Mouse (Mus musculus) spleen, postnatal 36 days (tissue): ENCODE results near the gene Zfp146.
A peak's percentile ranks its signal among the peaks of the same experiment; 100 is the strongest.
"Not testable (repeated sequence)": the region's sequence is repeated elsewhere in the genome, so short reads cannot be mapped to it uniquely, and the experiment has no call there.

Experiments used
- DNase-seq, 2 experiments: peaks; one replicate each; pipeline ENCODE4 v3.0.0; 2022; ENCODE audit warnings: low spot score in 2 of 2, mixed read lengths in 1 of 2

The Zfp146 gene

DNA sequence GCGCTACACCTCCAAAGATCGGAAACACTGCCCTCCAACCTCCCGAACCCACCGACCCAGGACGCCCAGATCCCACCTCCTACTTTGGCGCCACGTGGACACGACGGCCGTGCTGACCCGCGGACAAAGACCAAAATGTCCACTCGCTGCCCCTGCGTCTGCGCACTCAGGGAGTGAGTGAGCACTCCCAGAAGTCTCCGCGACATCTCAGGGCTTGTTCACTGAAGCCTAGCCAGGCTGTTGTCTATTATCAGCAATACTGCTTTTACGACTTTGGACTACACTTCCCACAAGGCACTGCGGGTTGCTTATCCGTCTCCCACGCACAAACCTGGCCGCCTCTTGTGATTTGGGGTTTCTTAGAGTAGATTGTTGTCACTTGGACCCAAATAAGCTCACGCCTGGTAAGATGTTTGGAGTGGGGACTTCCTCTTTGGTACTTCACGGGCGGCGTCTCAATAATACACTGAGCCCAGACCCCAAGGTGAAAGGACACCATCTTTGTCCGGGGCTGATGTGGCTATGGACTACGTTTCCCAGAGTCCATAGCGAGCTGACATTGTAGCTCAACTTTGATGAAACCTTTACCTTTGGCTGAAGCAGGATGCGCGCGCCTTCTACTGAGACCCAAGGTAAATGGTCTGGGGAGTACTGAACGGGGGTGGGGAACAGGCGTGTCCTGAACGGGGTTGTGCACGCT is at the start of gene Zfp146:
Gene Zfp146, minus strand, starts transcription at position 168 of the 700 bp plus-strand sequence.
- DNase-seq = peak; percentile 92 to 94

DNA sequence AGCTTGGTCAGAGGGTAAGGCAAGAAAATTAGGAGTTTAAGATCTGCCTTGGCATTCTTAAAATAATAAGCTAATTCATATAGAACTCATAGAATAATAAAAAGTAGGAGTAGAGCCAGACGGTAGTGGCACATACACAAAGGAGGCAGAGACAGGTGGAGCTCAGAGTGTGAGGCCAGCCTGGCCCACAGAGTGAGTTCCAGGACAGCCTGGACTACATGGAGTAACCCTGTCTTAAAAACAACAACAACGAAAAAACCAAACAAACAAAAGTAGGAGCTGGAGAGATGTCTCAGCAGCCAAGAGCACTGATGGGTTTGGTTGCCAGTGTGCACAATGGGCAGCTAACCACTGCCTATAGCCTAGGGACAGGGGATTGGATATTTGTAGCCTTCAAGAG is 47.7 kb upstream of the Zfp146 start:
- DNase-seq = no peak

DNA sequence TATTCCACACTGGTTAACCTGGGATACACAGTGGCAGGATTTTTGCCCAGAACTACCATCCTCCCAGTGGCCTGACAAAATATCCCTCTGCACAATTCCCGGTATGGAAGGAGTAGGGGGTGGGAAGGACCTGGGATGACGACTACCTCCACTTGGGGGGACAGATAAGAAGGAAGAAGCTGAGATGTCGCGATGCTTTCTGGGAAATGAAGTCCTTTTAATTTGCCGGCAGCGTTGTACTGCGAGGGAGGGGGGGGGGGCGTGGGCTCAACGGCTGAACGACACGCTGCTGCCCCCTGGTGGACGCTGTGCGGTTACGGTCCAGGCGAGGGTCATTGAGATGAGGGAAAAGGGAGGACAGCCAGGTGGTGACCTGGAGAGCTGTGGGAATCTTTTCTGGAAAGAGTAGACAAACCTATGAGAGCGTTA is 47.2 kb upstream of the Zfp146 start:
- DNase-seq = peak; percentile 65 to 72

DNA sequence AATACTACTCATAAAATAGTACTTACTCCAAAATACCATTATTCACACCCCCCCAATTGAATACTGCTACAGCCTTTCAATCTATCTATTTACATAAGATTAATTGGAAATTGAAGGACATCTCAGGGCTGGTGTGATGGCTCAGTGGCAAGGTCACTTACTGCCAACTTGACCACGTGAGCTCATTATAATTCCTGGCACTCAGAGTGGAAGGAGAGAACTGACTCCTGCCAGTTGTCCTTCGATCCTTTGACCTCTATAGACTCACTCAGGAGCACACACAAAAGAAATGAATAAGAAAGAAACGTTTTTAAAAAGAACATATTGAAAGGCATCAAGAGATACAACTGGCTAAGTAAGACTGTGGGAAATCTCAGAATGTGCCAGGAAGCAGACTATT is 46.3 kb upstream of the Zfp146 start:
- no peak for DNase-seq

DNA sequence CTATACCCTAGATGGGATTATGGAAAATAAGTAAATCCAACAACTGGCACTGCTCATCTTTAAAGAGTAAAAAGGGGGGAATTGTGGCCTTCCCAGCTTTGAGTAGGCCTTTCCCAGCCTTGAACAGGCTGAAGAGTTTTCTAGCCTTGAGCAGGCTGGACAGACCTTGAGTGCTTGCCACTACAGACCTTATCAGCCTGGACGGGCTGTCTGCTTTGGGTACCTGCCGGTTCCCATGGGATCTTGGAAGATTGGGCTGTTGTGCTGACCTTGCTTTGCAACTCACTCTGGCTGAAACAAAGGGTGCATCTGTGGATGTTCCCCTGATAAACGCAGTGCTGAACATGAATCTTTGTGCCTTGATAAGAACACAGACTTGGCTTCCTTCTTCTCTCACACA is 44.3 kb upstream of the Zfp146 start:
- no peak for DNase-seq

DNA sequence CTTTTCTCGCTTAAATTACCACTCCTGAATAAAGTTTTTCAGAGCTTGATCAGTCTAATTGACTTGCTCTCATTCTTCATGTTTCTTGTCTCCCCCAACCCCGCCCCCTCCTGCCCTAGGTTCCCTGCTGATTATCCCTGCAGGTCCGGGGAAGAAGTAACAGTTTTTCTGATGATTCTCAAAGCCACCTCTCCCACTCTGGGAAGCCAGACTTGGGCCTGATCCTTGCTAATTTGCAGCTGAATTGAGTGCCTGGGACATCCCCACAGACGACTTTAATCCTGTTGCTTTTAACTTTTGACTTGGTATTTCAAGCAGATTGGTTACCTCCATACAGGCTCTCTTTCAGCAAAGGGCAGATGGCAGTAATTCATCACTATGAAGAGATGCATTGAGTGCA is 41.5 kb upstream of the Zfp146 start:
- DNase-seq = no peak

DNA sequence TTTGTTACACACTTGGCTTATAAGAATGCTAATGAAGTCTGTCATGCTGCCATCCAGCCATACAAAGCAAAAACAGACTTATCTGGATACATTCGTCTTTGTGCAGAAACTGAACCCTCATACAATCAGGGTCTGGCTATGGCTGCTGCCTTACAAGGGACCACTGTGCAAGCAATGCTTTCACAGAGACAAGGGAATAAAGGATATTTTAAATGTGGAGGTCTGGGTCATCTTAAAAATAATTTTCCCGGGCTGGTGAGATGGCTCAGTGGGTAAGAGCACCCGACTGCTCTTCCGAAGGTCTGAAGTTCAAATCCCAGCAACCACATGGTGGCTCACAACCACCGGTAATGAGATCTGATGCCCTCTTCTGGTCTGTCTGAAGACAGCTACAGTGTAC is 36.8 kb upstream of the Zfp146 start:
- not testable (repeated sequence) for DNase-seq

DNA sequence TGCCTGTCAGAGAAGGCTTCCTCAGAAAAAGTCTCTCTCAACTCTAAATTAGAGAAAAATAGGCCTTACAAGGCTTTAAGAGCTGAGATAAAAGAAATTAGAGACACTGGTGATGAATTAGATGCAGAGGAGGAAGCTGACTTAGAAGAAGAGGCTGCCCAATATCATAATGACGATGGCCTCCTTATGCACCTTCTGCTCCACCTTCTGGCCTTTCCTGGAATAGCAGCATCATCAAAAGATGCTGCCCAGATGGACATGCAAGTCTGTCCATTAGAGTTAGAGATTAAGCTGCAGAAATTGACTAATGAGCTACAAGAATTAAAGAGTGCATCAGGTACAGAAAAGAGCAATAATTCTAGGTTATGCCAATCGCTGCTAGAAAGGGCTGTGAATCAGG is 35.8 kb upstream of the Zfp146 start:
- DNase-seq = peak; percentile 41 to 62

DNA sequence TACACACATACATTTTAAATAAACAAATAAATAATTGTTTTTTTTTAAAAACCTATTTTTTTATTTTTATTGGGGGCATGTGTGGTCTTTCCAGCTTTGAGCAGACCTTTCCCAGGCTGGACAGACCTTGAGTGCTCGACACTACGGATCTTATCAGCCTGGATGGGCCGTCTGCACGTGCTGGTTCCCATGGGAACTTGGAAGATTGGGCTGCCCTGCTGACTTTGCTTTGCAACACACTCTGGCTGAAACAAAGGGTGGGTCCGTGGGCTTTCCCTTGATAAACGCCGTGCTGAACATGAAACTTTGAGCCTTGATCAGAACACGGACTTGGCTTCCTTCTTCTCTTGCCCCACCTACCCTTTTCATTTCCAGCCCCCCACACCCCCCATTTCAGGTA is 34.8 kb upstream of the Zfp146 start:
- no peak for DNase-seq

DNA sequence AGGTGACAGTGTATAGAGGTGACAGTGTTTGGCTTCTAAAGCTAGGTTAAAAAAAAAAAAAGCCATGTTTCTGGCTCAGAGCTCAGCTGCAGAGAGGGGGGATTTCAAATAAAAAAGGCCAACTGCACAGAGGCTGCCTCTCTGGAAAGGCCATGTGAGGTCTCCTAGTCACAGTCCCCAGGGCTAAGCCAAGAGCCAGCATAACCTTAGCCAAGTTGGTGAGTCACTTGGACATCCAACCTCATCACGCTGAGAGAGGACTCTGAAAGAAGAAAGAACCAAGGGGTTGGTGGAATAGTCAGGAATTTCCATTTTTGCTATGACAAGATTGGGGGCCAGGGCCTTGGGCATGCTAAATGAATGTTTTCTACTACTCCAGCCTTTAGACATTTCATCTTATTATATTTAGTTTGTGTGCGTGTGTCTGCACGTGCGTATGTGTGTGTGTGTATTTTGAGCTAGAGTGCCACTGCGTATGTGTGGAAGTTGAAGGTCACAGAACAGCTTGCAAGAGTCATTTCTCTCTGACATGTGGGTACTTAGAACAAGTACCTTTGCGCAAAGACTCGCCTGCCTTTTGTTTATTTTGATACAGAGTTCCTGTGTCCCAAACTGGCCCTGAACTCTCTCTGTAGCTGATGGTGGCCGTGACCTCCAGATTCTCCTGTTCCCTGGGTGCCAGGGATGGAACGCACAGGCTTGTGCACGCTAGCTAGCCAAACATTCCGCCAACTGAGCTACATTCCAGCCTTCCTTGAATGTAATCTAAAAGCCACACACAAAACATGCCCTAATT is 33.5 kb upstream of the Zfp146 start:
- DNase-seq = no peak

DNA sequence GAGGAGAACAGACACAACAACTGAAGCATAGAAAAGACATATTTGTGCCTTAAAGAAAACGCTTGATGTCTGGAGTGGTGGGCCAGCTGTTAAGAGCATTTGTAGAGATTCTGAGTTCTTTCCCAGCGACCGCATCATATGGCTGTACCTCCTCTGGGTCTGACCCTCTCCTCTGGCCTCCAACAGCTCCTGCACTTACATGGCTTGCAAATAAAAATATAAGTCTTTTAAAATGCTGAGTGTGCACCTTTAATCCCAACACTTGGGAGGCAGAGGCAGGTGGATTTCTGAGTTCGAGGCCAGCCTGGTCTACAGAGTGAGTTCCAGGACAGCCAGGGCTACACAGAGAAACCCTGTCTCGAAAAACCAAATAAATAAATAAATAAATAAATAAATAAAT is 31.1 kb upstream of the Zfp146 start:
- DNase-seq = not testable (repeated sequence)

DNA sequence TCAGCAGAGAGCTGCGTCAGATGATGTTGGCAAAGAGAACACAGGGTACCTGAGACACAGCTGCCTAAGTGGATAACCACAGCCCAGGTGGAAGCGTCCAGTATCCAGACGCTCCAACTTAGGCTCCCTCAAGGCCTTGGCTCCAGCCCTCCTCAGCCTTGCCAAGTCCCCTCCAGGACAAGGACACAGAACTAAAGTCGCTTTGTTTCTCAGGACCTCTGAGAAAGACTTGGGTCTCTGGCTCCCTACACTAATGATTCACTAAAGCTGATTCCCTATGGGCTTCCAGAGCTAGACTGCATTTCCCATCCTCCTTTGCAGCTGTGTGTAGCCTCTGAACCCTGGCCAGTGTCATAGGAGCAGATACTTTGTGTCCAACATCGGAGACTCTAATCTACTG is 30.6 kb upstream of the Zfp146 start:
- no peak for DNase-seq

DNA sequence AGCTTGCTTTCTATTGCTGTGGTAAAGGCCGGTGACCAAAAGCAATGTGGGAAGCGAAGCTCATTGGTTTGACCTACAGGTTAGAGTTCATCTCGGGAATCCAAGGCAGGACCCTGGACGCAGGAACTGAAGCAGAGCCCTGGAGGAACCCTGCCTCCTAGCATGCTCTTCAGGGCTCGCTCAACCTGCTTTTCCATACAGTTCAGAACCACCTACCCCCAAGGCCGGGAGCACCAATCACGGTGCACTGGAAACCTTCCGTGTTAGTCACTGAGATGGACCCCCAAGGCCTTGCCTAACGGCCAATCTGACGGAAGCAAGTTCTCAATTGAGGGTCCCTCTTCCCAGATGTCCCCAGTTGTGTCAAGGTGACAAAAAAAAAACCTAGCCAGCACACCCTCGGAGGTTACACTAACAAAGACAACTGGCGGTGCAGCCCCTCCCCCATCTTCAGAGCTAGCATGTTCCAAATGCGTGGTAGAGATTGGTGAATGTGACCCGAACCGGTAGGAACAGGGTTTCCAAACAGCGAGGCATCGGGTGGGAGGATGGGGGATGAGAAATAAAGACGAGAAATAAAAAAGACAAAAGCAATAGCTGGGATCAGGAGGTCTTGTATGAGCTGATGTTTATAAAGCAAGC is 30.1 kb upstream of the Zfp146 start:
- no peak for DNase-seq

DNA sequence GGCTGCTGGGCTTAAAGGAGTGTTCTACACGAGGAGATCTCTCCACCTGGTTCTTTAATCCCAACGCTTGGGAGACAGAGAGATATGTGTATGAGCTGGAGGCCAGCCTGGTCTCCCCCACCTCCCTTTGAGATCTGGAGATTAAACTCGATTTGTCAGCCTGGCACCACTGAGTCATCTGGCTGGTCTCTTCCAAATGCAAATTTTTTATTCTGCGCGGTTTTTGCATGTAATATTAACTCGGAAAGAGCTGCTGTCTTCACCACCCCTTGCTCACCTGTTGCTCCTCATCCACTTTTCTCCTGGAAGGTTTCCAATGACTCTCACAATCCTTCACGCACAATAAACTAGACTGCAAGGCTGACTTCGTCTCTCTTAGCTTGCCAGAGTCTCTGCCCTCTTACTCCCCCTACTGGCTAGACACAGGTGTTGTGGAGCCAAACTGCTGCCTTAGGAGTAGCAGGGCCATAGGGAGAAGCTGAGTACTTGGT is 29.0 kb upstream of the Zfp146 start, which contains the start of gene Capns1:
Gene Capns1, minus strand, starts transcription at position 331 of the 491 bp plus-strand sequence.
- DNase-seq = peak; percentile 61 to 64

DNA sequence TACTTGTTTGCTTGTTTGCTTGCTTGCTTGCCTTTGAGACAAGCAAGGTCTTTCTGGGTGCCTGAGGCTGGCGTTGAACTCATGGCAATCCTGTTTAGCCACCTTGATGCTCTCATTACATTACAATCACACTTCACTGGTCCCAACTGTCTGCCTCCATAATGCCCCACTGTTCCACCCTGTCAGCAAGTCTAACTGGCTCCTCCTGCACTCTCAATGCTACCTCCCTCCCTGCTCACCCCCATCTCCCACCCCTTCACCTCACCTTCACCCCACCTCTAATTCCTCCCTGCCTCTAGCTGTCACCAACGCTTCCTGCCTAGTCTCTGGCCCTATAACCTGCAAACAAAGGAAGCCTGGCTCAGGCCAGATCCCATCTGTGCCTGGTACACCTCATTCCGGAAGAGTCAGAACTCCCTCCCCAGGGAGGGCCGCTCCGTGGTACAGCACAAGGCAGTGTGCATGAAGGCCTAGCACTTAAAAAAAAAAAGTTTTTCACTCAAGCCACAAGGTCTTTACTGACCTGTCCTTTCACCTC is 28.1 kb upstream of the Zfp146 start:
- no peak for DNase-seq

DNA sequence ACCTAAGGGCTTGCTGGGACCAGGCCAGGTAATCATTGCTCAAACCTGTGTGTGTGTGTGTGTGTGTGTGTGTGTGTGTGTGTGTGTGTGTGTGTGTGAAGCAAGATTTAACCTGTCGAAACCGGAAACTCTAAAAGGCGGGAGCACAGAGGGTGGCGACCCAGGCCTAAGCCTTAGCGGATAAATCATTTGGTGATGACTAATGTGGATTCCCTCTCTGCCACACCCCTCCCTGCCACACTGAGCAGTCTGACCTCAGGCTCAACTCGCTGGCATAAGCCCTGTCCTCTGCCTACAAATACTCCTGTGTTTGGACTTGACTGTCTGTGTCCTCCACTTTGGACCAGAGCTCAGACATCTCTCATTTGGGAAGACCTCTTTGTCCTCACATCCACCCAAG is 26.6 kb upstream of the Zfp146 start:
- DNase-seq = no peak

DNA sequence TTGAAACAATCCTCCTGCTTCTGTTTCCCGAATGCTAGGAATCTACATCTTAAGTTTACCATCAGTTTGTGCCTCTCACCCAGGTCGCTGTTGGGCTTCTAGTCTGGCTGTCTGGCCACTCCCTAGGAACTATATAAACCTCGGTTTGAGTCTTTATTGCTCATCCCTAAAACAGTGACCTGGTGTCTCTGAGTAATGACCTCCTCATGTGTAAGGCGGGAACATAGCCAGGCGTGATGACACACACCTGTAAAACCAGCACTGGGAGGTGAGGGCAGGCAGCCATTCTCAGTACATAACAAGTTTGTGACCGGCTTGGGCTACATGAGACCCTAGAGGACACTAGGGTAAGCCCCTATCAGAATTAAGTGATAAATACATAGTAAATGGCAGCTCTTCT is 25.9 kb upstream of the Zfp146 start:
- no peak for DNase-seq

DNA sequence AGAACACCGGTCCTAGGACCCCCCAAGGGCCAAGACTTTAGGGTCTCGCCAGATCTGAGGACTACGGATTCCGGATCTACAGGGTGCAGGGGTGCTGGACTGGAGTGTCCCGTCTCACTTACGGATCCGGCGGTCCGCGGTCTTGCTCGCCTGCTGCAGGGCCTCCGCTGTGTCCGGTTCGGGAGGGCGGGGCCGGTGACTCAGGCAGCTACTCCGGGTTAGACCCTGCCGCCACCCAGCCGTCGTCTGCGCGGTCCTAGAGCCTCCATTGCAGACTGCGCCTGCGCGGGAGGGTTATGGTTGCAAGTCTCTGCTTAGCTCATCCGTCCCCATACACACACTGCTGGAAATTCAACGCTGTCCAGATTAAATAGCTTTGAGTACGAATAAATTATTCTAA is 25.3 kb upstream of the Zfp146 start:
- peak; percentile 96 for DNase-seq

DNA sequence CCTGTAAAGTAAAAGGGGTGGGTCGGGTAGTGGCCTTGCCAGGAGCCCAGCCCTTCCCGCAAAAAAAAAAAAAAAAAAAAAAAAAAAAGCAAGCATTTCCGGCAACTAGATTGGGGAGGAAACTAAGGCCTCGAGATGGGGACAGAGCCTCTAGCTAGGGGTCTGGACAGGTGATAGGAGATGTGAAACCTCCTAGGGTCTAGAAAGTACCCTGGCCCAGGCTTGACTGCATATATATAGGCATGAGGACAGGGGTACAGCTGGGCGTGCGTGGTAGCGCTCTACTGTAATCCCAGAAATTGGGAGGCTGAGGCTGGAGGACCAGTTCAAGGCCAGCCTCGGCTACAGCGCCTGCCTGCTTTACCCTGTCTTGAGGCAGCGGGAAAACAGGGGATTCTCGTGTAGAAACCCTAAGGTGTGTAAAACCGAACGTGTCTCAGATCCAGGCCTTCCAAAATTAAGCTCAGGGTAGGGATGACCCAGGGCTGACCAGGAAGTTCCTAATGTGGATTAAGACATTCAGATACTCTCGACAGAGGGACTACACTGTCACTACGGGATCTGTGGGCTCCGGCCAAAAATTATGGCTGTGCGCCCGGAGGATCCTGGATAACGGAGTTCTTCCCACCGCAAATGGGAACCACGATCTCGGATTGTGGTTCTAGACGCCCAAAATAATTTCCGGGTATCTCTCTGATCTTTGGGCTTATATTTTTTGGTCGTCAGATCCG is 24.7 kb upstream of the Zfp146 start:
- DNase-seq = peak in 1 of 2 experiments; percentile 24

DNA sequence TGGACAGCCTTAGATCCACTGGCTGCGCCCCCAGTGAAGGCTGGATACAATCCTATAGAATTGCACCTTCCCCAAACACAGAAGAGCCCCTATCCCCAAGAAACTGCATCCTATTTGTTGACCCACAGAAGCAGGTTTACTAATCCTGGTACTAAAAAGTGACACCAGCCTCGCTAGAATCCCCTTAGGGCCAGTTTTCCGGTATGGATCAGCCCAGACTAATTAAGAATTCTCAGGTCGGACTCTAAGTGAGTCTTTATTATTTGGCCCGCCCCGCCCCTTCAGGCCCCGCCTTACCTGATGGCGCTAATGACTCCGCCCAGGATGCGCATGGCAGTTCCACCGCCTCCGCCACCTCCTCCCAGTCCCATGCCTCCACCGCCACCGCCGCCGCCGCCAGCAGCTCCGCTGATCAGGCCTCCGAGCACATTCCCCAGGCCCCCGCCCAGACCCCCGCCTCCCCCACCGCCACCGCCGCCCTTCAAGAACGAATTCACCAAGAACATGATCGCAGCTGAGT is 24.1 kb upstream of the Zfp146 start:
- peak; percentile 85 to 86 for DNase-seq

DNA sequence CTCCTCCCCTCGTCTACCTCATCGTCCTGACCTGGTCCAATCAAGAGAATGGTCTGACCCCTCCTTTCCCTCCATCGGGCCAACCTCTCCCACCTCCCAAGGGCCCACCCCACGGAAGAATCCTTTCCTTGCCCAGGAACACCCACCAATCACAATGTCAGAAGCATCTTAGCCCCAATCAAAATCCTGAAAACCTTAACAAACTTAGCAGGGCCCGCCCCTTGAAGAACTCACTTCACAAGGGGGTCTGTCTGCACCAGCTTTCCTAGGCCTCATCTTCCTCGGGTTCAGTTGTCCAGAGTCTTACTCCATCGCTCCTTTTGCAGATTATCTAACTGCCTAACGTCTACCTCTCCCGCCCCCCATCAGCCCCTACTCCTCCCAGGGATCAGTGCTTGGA is 23.5 kb upstream of the Zfp146 start:
- DNase-seq = no peak
